Mouse (Mus musculus): ENCODE measurements around the gene Hpdl.
A peak's percentile ranks its signal among the peaks of the same experiment; 100 is the strongest.
"Not testable (repeated sequence)": the region's sequence is repeated elsewhere in the genome, so short reads cannot be mapped to it uniquely, and the experiment has no call there.

Gene Hpdl

GRCm38 (mm10) chr4:116821694-116822016 lies at the start of gene Hpdl:
Gene Hpdl (minus strand): TSS chr4:116821707.
- no peak for DNase-seq

GRCm38 (mm10) chr4:116869898-116870297 lies 48.4 kb upstream of the Hpdl start:
- DNase-seq, result no peak

- no peak for DNase-seq
Measured at GRCm38 (mm10) chr4:116862023-116862422, 40.5 kb upstream of the Hpdl start.

- DNase-seq, result no peak
Measured at GRCm38 (mm10) chr4:116859711-116860110, 38.2 kb upstream of the Hpdl start.

GRCm38 (mm10) chr4:116857203-116857602 lies 35.7 kb upstream of the Hpdl start:
- no peak for DNase-seq

- no peak for DNase-seq
Measured at GRCm38 (mm10) chr4:116854286-116854685, 32.8 kb upstream of the Hpdl start.

- no peak for DNase-seq
Measured at GRCm38 (mm10) chr4:116849901-116850300, 28.4 kb upstream of the Hpdl start.

GRCm38 (mm10) chr4:116844324-116844723 lies 22.8 kb upstream of the Hpdl start:
- DNase-seq, result no peak

- DNase-seq, result no peak
Measured at GRCm38 (mm10) chr4:116840841-116841240, 19.3 kb upstream of the Hpdl start.

GRCm38 (mm10) chr4:116840096-116840495 lies 18.6 kb upstream of the Hpdl start:
- DNase-seq, result not testable (repeated sequence)

- DNase-seq, result no peak
Measured at GRCm38 (mm10) chr4:116838999-116839398, 17.5 kb upstream of the Hpdl start.

GRCm38 (mm10) chr4:116830070-116830368 lies 8.5 kb upstream of the Hpdl start:
- DNase-seq, result no peak

GRCm38 (mm10) chr4:116829364-116830069 lies 8.0 kb upstream of the Hpdl start:
- peak; percentile 54 for DNase-seq

GRCm38 (mm10) chr4:116827819-116828218 lies 6.3 kb upstream of the Hpdl start:
- peak; percentile 64 for DNase-seq

GRCm38 (mm10) chr4:116824541-116825004 lies 3.1 kb upstream of the Hpdl start:
- DNase-seq, result peak; percentile 70

- peak; percentile 84 for DNase-seq
Measured at GRCm38 (mm10) chr4:116820902-116821693, 409 bp downstream of the Hpdl start.

GRCm38 (mm10) chr4:116819968-116820901 lies 1.3 kb downstream of the Hpdl start:
- DNase-seq, result no peak

- no peak for DNase-seq
Measured at GRCm38 (mm10) chr4:116817486-116817885, 4.0 kb downstream of the Hpdl start.

- no peak for DNase-seq
Measured at GRCm38 (mm10) chr4:116815276-116815675, 6.2 kb downstream of the Hpdl start.

GRCm38 (mm10) chr4:116811012-116811411 lies 10.5 kb downstream of the Hpdl start:
- no peak for DNase-seq

- DNase-seq, result peak; percentile 97
Measured at GRCm38 (mm10) chr4:116807197-116808129, 14.0 kb downstream of the Hpdl start, which contains the start of the genes Toe1 and Mutyh. Gene Toe1 (minus strand): TSS chr4:116807640. Gene Mutyh (plus strand): TSS chr4:116807723.

GRCm38 (mm10) chr4:116799901-116800300 lies 21.6 kb downstream of the Hpdl start:
- peak; percentile 36 for DNase-seq

All from lung, postnatal 10 days (tissue).